Mouse (Mus musculus) kidney, postnatal 4 days (tissue): ENCODE measurements at regions not wholly inside any gene's neighbourhood (a gene's known extent, or its start where the extent isn't known, plus 50 kb on each side); places are given as distances from the start of the nearest gene placed in this dataset.

Source experiments
- DNase-seq, 2 experiments: peaks; one replicate each; pipeline ENCODE4 v3.0.0; 2021; ENCODE audit warnings: mixed read lengths in 2 of 2

DNA sequence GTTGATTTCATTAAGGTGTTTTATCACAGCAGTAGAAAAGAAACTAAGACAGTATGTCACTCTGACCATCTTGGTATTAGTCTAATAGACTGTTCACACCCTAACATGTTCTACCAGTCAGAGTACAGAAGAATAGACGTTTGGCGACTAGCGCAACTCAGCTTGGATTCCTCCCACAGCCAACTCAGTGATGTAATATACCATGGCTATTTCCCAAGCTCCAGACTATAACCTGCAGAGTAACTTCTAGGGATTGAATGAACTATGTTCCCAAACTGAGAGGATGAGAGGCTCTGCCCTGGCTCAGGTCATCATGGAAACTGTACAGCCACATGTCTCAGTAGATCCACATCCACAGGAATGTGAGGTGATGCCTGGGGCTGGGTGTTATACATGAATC is 128.6 kb upstream of the Plcz1 start:
- no peak for DNase-seq

DNA sequence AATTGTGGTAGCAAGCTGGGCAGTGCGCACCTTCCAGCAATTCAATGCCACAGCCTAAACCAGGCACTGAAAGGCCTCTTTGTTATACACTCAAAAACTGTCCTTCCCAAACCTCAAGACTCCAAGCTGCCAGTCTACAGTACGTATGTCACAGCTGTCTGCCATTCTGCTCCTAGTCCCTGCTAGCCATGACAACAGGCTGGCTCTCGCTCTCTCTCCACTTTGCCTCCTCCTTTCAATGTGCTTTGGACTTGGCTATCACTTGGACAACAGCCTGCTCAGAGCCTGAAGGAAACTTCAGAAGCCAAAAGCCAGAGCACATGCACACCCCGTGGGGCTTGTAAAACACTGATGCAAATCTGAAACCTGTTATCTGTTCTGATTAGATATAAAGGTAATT is 125.9 kb upstream of the Plcz1 start:
- no peak for DNase-seq

DNA sequence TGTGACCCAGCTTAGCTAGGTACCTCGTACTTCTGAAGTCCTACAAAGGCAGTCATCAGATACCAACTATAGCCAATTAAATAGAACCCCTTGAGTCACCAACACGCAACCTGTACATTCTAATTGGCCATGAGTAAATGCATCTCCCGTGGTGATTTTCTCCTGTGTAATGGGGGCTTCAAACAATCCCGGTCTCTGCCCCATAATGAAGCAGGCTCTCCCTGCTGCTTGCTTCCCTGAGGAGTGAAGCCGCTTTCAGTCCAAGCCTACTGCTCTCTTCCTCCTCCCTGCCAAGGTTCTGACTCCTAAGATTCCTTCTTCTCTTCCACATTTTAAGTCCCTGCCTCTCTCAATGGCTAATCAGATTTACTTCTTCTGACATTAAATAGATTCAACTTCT is 121.5 kb upstream of the Plcz1 start:
- DNase-seq, result no peak

DNA sequence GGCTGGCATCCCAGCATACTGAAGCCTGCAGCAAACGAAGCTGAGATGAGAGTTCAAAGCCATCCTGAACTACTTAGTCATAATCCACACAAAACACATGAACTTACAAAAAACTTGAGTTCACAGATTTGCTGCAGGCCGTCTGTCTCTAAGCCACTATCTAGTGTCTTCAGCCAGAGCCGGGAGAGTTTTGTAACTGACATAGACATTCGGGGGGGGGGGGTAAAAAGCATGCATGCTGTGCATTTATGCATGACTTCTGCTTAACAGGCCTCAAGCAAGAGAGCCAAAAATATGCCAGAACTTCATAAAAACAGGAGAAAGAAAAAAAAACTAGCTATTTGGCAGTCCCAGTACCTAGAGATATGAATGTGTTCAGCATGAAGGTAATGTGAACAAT is 120.2 kb upstream of the Plcz1 start:
- DNase-seq, result no peak

DNA sequence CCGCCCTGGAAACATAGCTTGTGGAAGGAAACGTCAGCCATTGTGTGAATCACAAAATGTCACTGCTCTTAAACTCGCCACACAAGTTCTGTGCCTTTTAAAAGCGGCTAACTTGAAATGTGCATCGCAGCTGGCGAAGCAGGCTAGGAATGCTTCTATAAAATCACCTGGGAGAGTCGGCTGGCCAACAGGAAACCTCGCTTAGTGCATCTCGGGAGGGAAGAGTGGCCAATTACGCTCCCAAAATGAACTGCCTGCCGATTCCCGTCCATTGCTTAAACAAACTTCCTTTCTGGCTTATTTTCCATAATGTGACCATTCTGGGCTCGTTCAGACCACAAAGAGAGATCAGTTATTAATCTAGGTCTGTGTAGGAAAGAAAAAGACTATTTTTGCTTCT is 119.7 kb upstream of the Plcz1 start:
- DNase-seq, result no peak

DNA sequence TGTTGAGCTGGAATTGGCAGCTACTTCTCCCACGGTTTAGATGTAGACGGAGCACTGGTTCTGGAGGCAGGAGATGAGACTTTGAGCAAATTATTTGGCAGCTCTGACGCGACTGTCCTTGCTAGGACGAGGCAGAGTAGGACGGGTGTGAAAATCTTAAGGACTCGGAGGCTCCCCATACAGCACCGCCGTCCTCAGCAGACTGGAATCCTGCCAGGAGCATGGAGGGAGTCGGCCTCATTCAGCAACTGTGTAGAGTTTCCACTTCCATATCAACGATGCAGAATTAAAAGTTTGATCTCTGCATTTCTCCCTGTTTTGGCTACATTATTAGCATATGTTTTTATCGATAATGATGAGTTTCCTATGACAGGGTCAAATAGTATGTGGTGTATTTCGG is 117.7 kb upstream of the Plcz1 start:
- DNase-seq, result no peak

DNA sequence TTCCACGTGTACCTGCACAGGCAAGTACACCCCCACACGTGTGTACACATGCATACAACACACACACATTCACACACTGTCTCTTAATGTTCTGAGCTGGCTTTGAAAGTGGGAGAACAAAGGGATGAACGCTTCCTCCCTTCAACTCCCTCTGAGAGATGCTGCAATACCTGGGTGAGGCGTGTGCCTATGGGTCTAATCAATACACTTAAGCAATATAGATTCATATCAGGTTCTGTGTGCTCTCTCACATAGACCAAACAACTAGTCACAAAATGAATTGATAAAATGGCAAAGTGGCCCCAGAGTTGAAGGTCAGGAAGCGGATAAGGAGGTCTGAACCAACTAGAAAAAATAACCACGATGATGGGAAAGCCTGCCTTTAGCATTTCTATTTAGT is 116.1 kb upstream of the Plcz1 start:
- no peak for DNase-seq

DNA sequence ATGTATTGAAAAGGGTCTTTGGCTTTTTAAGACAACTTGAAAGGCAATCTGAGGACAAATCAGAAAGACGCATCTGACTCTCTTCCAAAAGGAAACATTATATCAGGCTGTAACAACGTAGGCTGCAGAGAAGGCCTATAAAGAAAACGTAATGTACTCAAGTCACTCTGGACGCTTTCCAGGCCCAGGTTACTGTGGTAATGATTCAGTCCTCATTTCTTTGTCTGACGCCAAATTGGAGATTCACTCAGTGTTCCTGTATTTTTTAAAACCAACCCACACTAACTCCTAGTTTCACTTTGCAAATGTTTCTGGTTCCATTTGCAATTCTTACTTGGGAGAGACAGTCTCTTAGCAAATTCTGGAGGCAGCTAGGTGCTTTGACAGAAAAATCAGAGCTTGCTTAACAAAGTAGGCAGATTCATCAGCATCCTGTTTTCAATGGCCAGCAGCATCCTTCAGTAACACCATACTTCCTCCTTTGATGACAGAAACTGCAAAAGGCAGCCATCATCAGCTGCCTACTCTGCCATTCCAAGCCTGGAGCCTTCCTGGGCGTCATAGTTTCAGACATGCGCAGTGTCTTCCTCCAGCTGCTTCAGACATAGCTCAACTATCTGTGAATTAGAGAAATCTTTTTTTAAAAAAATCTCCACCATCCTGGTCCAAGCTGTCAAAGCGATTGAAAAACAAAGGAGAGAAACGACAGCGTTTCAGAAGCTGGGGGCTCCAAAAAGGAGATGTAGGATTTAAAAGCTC is 111.3 kb upstream of the Plcz1 start:
- no peak for DNase-seq

DNA sequence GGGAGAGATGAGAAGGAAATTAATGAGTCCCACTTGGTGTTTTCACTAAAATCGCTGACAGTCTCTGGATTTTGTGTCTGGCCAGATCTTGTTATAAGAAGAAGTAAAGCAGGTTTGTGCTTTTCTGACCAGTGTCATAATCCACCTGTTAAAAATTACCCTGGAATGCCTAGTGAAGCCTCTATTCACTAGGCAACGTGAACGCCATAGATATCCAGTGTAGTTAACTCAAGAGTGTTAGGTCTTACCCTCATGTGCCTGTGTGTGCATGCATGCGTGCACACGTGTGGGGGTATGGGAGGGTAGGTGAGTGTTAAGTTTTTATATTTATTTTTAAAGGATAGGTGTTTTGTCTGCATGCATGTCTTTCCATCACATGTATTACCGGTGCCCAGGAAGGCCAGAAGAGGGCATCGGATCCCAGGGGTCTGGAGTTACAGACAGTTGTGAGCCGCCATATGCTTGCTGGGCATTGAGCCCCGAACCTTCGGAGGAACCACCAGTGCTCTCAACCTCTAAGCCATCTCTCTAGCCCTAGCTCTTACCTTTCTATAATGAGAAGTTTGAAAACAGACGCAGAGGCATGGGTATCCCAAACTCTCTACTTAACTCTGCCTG is 107.5 kb upstream of the Plcz1 start:
- DNase-seq, result peak; percentile 23 to 34

DNA sequence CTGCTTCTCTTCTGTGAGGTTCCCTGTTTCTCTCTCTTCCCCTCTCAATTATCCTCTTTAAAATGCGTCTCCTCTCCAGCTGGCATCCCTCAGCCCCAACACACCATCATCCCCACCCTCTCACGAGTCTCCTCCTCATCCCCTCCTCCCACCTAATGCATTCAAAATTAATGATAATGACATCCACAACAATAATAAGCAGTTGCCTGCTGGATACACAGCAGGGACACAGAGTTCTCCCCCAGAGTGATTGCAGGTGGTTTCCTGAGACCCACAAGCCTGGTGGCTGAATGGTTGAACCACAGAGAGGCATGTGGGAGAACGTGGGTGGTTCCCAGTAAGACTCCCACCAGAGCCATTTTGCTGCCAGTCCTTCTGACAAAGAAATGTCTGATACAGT is 106.9 kb upstream of the Plcz1 start:
- peak; percentile 26 to 54 for DNase-seq

DNA sequence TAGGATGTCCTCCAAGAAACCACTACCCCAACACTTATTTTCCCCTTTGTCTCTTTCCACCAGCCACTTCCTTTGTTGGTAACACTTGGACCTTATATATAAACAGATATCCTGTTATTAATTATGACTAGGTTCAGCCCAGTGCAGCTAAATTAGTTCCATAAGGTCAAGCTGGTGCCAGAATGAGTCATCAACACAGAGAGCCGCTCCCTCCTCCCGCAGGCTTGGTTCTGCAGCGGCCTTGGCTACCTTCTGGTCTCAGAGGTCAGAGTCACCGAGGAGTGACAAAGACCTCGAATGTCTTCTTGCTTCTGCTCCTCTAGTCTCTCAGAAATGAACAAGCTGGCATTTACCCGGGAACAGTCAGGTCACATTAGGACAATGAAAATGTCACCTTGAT is 106.5 kb upstream of the Plcz1 start:
- DNase-seq, result peak in 1 of 2 experiments; percentile 27

DNA sequence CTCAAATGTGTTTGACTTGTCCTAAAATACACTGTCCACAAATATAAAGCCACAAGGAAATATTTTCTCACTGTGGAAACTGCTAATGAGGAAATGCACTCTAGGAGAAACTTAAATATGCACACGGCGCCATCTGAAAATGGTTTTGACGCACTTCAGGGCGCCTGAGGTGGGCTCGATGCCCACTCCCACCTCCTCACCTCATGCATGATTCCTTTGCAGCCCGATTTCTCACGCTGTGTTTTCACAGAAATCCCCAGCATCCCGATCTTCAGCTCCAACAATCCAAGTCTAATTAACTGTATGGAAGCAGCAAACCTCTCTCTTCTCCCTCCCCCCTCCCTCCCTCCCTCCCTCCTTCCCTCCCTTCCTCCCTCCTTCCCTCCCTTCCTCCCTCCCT is 92.5 kb upstream of the Plcz1 start:
- no peak for DNase-seq

DNA sequence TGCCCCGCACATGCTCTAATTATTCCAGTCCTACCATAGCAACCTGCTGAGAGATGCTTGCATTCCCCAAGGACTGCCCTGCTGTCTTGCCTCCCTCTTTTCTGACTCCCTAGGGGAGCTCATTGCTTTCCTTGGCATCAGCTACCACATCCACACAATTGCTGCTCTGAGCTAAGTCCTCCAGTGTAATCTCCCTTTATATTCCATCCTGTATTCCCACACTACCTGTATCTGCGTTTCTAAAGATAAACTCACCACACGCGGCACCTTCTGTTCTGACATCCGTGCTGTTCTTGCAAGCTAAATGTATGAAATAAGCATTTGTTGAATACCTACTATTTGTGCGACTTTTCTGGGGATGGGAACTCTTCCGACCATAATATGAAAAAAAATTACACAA is 85.4 kb upstream of the Plcz1 start:
- DNase-seq, result no peak

DNA sequence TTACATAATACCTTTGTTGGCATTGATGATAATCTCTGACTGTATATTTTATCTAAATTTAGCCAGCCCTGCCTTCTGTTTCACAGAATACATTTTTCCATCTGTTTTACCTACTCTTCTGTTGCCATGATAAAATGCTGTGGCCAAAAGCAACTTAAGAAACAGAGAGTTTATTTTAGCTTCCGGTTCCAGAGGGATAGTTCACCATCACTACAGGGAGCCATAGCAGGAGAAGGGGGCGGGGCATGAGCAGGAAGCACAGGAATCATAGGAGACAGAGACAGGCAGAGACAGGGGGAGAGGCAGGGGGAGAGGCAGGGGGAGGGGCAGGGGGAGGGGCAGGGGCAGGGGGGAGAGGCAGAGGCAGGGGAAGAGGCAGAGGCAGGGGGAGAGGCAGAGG is 72.8 kb upstream of the Plcz1 start:
- DNase-seq, result no peak

DNA sequence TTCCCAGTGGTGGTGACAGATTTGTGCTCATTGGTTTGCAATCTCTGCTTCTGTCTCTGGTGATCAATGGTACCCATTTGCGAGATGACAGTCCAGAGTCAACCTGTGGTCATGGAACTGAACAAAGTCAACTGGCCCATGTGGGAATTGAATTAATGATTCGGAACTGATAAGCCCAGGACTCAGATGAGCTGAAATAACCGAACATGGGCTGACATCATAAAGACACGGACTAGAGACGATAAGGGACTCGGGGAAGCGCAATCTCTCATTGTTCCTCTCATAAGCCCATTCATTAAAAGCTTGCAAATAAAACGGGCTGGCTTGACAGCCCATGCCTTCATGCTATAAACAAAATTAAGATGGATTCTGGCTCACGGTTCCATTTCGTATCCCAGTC is 70.8 kb upstream of the Plcz1 start:
- DNase-seq, result no peak

DNA sequence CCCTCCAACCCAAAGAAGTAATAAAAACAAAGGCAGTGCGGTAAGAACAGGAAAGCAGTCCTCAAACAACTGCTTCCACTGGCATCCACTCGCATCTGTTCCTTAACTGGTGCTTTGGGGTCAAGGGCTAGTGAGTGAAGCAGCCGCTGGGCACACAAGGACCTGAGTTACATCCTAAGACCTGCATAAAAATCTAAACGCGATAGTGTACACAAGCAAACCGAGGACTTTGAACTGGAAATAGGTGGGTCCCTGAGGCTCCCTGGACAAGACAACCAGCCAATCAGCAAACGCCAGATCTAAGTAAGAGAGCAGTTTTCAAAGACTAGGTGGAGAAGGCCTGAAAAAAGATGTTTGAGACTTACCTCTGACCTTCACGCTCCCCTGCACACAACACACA is 66.8 kb upstream of the Plcz1 start:
- DNase-seq, result no peak

DNA sequence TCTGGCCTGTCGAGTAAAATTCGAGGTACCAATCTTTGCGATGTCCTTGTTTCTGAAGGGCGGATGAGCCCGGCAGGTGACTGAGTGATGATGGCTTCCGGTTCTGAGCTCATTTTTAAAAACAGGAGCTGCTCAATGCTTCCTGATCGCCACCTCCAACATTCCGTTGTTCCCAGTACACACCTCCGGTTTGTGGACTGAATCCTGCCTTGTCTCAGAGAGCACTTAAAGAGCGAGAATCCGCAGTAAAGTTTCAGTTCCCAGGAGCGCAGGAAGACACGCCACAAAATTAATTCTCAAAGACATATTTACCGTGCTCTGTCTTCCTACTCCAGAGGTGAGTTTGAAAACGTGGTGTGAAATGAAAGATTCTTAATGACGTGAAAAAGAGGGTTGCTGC is 66.4 kb upstream of the Plcz1 start:
- DNase-seq, result no peak

DNA sequence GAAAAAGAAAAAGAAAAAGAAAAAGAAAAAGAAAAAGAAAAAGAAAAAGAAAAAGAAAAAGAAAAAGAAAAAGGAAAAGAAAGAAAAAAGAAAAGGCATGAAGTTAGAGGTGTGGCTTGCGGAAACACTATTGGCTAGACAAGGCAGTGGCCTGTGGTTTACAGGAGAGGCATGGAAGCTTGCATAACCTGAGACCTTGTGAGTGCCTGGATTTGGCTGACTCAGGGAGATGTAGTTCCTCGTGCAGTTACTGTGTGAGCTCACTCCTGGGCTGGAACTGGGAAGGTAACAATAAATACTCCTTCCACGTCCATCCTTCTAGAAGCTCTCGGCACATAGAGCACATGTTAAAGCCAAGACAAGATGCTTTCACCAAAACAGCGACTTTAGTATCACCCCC is 64.9 kb upstream of the Plcz1 start:
- no peak for DNase-seq

DNA sequence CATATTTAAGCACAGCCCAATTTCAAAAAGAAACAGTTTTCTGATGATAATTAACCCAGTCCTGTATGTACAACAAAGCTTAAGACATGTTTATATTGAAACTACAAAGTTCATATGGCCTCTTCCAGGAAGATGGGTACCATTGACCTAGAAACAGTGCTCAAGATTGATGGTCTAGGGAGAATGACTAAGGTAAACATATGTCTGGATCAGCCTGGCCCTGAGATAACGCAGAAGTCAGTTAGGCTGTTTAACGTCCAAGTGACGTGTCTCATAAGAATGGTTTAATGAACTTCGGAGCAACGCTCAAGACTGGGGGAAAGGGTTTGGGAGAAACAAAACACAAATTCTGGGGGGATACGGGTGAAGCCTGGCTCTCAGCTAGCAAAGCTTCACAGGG is 60.8 kb upstream of the Plcz1 start:
- no peak for DNase-seq

DNA sequence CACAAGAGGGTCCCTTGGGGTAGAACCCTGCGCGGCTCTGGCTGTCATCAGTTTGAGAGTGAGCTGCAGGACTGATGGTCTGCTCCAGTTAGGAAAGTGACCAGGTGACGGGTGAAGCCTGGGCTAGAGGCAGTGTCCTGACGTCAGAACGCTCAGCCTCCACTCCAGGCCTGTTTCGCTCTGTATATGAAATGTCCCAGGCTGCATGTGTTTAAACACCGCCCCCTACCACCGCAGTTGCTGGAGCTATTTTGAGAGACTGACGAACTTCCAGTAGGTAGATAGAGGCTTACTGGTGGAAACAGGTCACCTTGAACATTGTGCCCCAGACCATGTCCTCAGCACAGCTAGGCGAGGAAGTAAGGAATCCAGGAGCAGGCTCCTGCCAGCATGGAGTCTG is 54.2 kb upstream of the Plcz1 start:
- no peak for DNase-seq
